Mouse (Mus musculus): ENCODE data around the gene Gabbr2. TPM values are rescaled to one million over a fixed set of nuclear protein-coding genes. Genes with fewer than 3 reads are reported as not detected.

Gene Gabbr2
- total RNA-seq, 2 experiments from 2014 or later: 242 to 264 TPM

DNA sequence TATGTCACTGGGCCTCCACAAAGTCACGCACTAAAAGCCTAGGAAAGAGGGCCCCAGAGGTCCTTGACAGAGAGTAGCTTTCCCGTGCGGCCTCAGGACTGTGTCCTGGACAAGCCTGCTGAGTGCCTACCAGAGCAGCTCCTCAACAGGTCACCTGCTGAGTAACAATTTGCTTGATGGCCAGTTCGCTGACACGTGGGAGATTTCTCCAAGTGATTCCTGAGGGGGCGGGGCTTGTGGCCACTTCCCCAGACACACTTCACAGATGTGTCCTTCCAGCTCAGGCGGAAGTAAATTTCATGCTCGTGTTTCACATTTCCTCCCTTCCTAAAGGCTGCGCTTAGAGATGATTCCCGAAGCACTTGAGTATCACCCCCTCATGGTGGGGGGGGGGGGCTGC lies 108.6 kb downstream of the Gabbr2 start:
- no peak for DNase-seq (ENCODE audit: extremely low spot score in 1 of 2, low spot score in 2 of 2)
- intact Hi-C loops (cut with DNase I): no loop called here

DNA sequence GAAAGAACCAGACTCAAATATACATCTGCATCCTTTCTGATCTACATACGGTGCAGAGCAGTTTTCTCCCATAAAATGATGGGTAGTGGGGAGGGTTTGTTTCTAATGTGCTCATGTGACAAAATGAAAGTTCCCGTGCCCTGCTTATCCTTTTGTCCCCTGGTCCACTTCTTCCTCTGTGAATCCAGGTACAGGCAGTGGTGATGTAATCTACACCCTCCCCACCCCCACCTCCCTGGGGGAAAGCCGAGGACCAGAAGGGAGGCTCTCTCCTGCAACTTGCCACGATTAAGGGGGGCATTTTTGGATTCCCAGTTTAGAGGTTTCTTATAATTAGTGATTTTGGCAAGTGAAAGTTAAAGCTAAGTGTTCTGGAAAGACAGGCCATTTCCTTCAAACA lies 110.4 kb downstream of the Gabbr2 start:
- intact Hi-C loops (cut with DNase I): no loop called here
- DNase-seq (ENCODE audit: extremely low spot score in 1 of 2, low spot score in 2 of 2): no peak

DNA sequence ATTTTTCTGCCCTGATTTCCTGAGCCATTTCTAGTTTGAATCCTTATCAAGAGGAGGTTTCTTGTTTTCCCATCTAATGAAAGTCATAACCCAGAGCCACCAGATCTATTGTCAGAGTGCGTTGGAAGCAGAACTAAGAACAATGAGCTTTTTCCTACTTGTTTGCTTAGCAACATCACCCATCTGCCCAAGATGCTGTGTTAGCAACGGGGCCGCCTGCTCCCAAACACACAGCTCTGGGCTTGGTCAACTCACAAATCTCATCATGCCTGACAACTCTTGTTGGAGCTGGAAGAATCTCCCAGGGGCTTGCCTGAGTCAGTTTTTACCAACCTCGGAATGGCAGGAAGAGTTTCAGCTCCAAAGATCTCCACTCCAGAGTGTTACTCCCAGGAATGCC lies 111.7 kb downstream of the Gabbr2 start:
- no peak for DNase-seq (ENCODE audit: extremely low spot score in 1 of 2, low spot score in 2 of 2)
- intact Hi-C loops (cut with DNase I): no loop called here

DNA sequence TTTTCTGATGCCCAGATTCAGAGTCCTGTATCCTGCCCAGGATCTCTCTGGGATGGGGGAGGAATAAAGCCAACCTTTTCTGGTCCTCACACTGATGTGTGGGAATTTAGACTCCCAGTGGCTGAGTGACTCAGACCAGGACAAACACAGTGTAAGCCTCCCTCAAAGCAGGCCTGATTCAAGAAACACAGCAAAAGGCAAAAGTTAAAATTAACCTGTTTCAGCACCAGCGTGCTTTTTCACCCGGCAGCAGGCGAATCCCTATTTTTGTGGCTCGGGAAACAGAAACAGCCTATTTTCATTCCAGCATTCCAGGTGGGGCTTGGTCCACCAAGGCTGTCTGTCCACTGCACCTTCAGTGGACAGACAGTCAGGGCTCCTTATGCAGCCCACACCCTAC lies 118.9 kb downstream of the Gabbr2 start:
- intact Hi-C loops (cut with DNase I): no loop called here
- no peak for DNase-seq (ENCODE audit: extremely low spot score in 1 of 2, low spot score in 2 of 2)

DNA sequence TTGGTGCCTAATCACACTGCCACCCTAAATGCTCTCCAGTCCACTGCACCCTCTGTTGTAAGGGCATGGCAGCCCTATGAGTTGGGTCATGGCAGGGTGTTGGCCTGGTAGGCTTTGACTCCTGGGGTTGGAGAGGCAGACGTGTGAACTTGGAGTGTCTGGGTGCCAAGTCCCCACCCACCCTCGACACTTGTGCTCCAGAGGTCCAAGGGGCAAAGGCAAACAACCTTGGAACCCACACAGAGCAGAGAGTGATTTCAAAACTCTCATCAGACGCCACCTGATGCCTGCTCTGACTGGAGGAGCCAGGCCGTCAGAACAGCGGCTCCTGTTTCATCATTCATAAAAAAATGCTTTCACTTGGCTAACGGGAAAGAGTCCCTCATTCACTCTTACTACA lies 121.5 kb downstream of the Gabbr2 start:
- intact Hi-C loops (cut with DNase I): no loop called here
- DNase-seq (ENCODE audit: extremely low spot score in 1 of 2, low spot score in 2 of 2): no peak

DNA sequence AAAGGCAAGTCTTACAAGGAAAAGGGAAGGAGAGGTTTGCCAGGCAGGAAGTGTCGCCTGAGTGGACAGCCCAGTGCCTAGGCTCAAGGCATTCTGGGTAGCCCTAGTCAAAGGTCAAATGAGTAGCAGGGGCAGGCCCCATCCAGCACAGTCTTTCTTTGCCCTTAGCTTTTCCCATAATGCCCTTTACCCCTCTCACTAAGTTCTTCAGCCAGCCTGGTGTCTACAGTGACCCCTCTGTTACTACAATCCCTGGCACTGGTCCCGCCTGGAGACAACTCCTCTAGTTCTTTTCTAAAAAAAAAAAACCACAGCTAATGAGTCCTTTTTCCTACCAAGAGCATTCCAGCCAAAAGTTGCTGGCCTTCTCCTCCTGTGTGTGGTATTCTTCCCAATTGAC lies 122.3 kb downstream of the Gabbr2 start:
- DNase-seq (ENCODE audit: extremely low spot score in 1 of 2, low spot score in 2 of 2): no peak
- intact Hi-C loops (cut with DNase I): no loop called here

DNA sequence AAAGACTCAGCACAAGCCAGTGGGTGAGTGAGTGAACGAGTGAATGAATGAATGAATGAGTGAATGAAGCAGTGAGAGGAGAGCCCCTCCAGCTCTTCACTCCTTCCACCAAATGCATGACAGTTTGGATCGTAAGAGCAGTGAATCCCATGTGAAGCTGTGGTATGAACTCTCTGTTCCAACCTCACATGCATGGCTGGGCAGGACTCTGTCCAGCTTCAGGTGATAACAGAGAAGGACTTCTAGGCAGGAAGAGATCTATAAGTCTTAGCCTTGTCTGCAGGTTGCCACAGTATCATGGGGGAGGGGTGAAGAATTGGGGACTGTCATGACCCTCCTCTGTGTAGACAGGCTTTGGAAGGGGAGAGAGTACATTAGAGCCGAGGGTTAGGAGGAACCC lies 122.8 kb downstream of the Gabbr2 start:
- intact Hi-C loops (cut with DNase I): no loop called here
- no peak for DNase-seq (ENCODE audit: extremely low spot score in 1 of 2, low spot score in 2 of 2)

DNA sequence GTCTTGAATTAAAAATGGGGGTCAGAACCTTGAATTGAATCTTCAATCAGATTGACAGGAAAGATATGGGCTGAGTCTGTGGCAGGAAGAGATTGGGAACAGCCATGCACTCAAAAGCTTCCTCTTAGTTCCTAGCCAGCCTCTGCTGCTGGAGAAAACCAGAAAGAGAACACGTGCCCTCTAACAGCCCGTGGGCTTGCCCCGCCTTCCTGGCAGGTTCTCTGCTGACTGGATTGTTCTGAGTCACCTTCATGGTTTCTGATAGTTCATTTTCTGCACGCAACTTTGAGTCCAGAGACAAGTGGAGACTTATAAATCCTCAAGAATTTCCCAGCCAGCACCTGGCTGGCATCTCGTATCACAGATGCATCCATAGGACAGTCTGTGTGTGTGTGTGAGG lies 123.5 kb downstream of the Gabbr2 start:
- intact Hi-C loops (cut with DNase I): no loop called here
- no peak for DNase-seq (ENCODE audit: extremely low spot score in 1 of 2, low spot score in 2 of 2)

DNA sequence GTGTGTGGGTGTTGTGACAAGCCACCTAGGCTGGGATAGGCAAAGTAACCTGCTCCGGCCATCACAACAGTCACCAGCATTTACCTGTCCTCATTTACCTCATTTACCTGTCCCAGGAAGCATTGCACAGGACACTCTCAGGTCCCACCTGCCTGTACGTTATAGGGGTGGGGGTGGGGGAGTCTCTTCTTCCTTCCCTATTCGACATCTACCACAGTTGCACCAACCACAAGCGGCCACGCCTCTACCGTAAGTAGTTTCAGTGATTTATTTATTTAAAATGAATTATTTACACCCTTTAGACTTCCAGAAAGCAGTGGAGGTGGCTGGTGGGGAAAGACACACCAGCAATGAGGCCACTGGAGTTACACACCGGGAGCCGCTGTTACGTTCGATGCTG lies 123.9 kb downstream of the Gabbr2 start:
- no peak for DNase-seq (ENCODE audit: extremely low spot score in 1 of 2, low spot score in 2 of 2)
- intact Hi-C loops (cut with DNase I): no loop called here

DNA sequence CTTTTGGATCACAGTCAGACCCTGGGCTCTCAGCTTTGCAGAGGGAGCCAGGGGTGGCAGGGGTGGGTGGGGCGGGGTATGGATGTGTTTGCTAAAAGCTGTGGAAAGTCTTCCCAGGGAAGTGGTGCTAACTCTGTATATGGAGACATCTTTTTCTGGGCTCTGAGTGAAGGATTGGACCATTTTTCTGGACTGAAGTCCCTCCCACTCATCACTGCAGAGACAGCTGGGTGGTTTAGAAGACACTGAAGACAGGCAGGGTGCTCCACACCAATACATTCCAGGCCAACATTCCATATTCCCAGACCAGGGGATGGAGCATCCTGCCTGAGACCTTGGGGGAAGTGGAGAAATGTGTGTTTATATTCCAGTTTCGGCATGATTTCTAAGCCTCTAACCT lies 125.6 kb downstream of the Gabbr2 start:
- no peak for DNase-seq (ENCODE audit: extremely low spot score in 1 of 2, low spot score in 2 of 2)
- intact Hi-C loops (cut with DNase I): no loop called here

DNA sequence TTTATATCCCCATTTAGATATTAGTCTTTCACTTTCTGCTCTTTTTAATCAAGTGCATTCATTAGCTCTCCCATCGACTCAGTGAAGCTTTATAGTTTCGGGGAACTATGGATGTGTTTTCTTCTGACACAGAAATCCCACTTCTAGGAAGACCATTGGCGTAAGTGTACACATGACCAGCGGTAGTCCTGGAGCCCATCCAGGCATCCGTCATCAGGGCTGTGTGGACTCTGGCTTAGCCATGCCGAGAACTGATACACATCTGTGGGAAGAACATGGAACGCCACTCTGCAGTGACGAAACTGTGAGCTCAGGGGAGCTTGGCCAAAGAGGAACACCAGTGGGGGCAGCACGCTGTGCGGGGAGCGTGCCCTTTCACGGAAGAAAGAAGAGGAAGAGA lies 128.0 kb downstream of the Gabbr2 start:
- no peak for DNase-seq (ENCODE audit: extremely low spot score in 1 of 2, low spot score in 2 of 2)
- intact Hi-C loops (cut with DNase I): no loop called here

DNA sequence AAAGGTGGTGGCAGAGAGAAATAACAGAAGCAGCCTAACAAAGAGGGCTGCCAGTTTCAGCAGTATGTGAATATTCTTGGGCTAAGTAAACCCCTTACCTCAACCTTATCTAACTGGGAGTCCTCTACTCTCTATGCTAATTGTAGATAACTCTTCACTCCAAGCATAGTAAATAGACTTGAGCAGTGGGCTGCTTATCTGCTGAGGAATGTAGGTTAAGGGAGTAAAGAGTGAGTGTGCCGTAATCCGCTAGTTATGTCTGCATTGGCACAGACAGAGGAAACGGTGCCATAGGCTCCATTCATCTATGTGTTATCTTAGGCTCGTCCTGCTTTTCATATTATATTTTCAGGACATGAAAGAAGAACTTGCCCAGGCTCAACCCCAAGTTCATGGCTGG lies 129.0 kb downstream of the Gabbr2 start:
- DNase-seq (ENCODE audit: extremely low spot score in 1 of 2, low spot score in 2 of 2): no peak
- intact Hi-C loops (cut with DNase I): no loop called here

DNA sequence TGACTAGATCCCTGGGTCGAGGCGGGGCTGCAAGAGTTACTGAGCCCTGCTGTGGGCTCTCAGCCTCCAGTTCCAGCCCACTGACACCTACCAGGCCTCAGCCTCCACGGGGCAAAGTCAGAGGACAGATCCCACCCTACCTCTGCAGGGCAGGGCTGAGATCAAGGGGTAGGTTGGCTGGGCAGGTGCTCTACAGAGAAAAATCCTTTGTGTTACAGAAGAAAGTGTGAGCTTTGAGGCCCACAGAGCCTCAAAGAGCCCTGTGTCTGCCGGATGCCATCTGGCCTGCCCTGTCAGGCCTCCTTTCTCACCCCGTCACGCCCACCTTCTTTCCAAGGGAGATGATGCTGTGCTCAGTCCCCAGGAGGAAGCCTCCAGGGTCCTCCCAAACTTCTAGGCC lies 131.1 kb downstream of the Gabbr2 start:
- no peak for DNase-seq (ENCODE audit: extremely low spot score in 1 of 2, low spot score in 2 of 2)
- intact Hi-C loops (cut with DNase I): no loop called here

DNA sequence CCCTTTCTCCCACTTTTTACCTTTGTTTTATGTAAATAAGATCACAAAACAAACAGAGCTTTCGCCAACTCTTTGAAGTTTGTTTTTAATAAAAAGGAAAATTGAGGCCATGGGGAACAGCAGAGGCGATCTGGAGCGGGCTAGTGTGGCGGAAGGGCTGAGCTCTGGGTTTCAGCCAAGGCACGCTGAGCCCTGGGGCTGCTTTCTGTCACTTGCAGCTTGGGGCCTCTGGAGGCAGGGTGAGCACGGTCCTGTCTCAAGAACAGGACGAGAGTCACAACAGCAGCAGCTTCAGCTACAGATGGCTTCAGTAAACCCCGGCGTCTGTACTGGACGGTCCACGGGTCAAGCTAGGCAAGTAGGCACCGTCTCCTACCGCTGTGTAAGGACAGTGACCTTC lies 132.8 kb downstream of the Gabbr2 start:
- intact Hi-C loops (cut with DNase I): no loop called here
- DNase-seq (ENCODE audit: extremely low spot score in 1 of 2, low spot score in 2 of 2): peak; percentile 48 to 90

DNA sequence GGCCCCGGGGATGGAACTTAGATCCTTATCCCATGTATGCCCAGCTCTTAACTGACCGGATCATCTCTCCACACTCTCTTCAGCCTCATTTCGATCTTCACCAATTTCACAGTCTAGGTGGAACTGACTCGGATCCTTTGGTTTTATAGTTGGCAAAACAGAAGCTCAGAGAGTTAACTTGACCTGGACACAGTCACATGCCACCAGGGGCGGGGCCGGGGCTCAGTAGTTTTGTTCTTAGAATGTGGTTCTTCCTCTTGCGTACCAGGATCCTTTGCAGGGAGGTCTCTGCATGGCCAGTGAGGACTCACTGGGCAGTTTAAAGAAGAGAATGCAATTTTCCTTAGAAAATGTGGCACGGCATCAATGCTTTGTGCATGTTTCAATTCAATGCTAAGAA lies 135.5 kb downstream of the Gabbr2 start:
- no peak for DNase-seq (ENCODE audit: extremely low spot score in 1 of 2, low spot score in 2 of 2)

DNA sequence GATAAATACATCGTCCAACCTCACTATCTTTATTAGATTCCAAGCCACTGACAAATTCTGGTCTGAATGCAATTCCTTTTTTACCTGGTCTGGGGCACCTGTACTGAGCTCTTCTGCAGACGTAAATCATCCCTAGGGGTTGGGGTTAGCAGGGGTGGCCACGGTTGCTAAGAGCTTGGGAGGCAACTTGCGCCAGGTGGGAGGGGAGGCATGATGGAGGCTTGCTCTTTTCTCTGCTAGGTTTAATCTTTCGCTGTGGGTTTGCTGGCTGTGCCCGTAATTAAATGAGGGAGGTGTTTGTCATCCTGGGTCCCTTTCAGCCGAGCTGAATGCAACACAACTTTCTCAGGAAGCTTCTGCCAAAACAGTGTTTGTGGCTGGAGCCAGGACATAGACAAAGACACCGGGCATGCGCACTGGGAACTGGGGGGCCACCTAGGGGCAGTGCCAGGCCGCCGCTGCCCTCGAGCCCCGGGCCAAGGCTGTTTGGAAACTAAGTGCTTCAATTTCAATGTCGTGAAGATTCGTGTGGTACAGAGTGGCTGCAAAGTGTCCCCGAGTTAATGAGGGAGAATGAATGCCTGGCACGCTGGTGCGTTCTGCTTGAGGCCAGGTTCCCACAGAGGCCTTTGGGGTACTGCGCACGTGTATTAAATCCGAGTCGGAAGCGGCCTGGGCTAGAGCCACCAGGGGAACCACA lies 136.8 kb downstream of the Gabbr2 start:
- peak; percentile 69 to 78 for DNase-seq (ENCODE audit: extremely low spot score in 1 of 2, low spot score in 2 of 2)
- intact Hi-C loops (cut with DNase I): no loop called here

More for the DNA sequence above, 135.5 kb downstream of the Gabbr2 start:
- intact Hi-C loops (cut with DNase I): no loop called here

DNA sequence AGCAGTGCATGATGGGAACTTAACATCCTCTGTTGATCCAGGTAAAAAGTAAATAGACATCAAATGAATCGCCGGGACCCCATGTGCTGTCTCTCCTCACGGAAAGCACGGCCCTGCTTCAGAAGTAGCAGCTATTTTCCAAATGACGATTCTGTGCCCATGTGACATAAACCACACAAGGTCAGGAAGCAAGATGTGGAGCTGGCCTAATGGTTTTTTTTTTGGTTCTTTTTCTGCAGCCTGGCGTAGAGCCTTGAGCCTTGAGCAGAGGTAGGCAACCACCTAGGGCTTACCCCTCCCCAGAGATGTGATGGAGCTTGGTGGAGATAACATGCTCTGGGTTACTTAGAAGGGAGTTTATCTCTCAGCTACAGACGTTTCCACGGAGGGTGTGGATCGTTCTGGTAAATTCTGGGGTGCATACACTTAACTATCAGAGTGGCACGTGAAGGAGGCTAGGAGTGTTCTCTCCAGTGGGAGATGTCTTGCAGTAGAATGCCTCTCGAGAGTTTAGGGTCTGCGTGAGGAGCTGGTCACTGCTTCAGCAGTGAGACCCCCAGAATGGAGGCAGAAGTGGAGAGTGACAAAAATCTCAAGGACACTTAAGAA lies 137.7 kb downstream of the Gabbr2 start:
- DNase-seq (ENCODE audit: extremely low spot score in 1 of 2, low spot score in 2 of 2): no peak
- intact Hi-C loops (cut with DNase I): no loop called here

DNA sequence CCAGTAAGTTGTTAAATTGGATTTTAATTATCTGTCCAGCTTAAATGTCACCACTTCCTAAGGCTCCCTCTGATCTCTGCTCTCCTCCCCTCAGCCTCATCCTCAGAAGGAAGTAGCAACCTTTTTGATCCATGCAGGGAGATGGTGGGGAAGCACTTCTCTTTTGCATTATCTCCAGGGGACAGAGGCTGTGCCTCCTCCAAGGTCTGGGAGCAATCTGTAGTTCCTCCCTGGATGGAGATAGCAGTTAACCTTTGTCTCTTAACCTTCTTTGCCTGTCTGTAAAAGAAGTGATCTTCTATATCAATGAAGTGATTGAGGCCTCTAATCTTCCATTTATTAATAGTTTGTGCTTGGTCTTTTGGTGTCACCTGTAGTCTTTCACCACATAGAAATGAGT lies 143.9 kb downstream of the Gabbr2 start:
- DNase-seq (ENCODE audit: extremely low spot score in 1 of 2, low spot score in 2 of 2): no peak
- intact Hi-C loops (cut with DNase I): no loop called here

DNA sequence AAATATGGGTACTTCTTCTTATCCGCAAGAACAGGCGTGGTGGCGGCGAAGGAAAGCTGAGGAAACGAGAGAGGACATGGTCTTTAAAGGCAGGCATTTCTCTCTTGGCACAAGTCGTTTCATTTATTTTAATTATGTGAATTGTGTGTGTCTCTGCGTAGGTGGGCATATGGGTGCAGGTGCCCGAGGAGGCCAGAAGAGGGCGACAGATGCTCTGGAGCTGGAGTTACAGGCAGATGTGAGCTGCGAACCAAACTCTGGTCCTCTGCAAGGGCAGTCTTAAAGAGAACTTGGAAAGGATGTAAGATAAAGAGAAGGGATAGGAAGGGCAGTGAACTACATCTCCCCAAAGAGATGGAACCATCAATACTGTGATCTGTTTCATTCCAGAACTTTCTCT lies 145.3 kb downstream of the Gabbr2 start:
- no peak for DNase-seq (ENCODE audit: extremely low spot score in 1 of 2, low spot score in 2 of 2)
- intact Hi-C loops (cut with DNase I): no loop called here

DNA sequence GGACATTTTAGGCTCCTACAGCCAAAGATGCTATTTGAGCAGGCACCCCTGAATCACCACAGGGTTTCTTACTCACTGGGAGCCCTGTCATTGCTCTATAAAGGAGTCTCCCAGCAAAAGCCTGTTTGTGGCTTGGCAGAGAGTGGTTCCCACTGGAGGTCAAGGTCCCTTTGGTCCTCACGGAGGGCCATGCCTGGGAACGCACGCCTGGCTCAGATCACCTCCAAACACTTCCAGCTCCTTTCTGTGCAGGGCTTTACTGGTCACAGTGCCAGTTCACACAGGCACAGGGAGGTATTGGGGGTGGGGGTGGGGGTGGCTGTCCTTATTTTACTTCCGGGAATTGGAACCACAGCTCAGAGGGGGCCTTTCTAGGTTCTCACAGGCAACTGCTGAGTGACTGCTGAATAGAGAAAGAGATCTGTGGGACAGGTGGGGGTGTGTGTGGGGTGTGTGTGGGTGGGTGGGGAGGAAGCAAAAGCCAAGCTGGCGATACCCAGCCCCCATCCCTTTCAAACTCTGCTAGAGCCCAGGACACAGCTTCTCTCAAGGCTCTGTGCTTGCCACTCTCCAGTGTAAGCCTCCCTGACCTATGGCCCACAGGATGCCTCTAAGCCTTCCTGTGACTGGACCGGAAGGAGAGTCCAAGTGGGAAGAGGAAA lies 146.6 kb downstream of the Gabbr2 start:
- no peak for DNase-seq (ENCODE audit: extremely low spot score in 1 of 2, low spot score in 2 of 2)
- intact Hi-C loops (cut with DNase I): no loop called here

All from left cerebral cortex, postnatal 10 days (tissue).